Mouse (Mus musculus): ENCODE data around the gene Amotl1.

Amotl1 gene

DNA sequence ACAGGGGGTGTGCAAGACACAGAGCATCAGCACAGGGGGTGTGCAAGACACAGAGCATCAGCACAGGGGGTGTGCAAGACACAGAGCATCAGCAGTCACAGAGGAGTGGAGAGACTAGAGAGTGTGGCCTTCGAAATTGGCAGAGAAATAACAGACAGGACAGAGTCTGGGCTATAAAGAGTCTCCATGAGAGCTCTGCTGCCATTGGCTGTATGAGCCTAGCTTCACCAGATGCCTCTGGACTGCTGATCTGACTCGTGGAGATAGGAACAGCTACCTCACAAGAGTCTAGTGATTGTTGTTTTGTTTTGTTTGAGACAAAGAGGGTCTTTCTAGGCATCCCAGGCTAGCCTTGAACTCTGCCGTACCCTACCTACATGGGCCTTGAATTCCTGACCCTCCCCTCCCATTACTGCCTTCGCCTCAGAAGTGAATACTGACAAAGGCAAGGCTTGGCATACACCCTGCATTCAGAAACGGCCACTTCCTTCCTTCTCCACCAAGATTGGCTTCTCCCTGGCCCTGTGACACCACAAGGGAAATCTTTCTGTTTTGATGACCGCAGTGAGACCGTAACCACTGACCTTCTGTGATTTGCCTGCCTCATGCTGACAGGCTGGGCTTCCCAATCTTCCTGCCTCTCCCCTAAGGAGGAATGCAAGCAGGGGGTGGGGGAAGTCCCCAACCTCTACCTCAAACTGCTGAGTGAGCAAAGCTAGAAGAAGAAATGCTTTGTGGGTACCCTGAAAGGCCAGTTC is 3.4 kb downstream of the Amotl1 start:
- no peak for DNase-seq

DNA sequence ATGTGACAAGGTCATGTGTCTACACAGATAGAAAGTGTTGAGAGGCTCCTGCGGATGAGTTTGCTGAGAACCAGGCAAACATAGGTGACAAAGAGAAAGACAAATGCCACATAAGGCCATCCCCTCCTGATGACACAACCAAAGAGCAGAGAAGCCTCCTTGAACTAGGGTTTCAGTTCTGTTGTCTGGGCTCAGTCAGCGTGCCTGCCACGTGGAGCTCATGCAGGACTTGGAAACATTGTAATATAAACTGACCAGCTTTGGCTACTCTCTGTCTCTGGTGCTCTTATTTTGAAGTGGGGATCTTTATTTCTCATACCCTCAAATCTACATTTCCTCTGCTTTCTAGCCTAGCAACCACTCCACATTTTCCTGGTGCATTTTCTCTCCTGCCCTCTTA is 8.6 kb downstream of the Amotl1 start:
- DNase-seq, result no peak

DNA sequence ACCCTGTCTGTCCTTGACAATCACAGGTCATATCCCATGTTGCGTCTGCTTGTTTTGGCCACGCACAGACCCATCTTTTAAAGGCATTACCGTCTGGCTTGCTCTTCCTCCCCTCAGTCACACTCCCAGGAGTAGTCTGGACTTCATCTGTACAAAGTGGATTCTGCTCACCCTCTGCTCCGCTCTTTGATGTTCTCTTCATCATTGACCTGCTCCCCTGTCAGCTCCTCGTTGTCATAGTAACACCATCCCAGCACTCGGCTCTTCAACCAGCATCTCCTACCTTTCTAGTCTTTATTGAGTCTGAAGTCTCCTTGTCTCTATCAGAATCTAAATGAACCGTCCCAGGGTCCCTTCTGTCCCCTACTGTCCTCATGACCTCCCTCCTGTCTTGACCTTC is 9.3 kb downstream of the Amotl1 start:
- DNase-seq, result no peak

DNA sequence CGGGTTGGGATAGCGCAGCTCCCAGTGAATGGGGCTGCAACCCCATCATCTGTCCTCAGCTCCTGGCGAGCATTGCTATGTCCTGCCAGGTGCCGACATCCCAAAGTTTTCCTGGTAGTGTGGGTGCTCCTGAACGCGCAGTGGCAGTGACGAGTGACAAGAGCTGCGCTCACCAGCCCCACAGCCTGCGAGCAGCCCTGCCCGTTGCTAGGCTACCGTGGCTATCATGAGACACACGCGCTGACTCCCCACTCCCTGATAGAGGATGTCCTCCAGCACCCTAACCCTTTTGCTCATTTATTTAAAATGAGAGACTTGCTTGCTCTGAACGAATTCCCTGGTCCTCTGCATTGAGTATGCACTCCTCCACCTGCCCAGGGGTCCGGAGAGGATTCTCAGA is 10.7 kb downstream of the Amotl1 start:
- no peak for DNase-seq

DNA sequence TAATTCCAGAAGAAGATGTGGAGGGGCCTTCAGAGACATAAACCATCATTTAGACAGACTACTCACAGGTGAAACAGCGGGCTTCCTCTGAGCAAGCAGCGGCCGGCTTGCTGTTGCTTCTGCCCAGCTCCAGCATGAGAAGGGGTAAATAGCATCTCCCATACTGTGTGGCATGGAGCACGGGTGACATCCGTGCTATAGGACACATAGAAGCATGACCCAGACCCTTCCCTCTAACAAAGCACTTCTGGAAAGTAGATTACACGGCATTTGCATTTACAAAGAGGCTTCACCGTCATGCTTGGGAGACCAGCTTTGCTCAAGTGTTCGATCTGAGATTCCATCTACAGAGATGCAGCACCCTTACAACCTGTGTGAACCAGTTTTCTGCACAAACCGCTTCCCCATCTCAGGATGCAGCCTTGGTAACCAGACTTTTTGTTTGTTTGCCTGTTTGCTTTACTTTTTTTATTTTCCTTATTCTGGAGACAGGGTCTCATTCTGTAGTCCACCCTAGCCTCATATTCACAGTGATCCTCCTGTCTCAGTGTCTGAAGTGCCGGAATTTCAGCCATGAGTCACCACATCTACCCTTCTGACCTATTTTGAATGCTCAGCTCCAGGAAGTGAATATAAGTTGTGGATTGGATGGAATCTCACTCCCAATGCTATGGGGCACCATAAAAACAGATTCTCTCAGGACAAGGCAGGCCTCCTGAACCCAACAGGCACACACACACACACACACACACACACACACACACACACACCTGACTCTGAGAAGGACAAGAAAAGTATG is 12.3 kb downstream of the Amotl1 start:
- DNase-seq, result no peak

DNA sequence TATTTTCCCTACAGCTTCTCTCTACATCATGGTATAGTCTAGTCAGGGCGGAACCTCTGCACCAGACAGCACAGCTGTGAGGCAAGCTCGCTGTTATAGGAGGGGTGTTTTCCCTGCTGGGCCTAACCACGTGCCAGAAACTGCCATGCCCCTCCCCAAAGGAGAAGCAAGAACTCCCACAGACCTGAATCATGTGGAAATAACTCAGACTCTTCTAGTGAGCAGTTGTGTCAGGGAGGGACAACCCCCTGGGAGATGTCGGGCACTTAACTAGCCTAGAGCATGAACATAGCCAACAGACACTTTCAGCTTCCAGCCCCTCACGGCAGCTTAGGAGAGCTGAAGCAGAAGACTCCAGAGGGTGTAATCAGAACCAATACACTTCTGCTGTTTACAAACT is 13.1 kb downstream of the Amotl1 start:
- no peak for DNase-seq

DNA sequence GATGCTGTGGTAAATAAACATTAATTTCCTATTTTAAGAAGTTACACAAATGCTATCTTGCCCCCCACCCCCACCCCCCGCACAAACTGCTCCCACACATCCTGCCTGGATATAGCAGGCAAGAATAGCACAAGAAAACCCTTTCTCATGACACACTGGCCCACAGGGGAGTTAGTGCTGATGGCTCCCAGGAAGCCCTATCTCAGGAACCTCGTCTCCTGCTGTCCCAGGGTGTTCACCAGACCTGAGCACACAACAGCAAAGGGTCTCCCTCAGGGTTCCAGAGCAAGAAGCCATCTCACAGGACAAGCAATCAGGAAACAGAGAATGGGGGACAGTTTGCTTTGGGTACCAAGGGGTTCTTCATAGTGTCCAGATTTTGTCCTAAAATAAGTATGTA is 17.3 kb downstream of the Amotl1 start:
- DNase-seq, result no peak

DNA sequence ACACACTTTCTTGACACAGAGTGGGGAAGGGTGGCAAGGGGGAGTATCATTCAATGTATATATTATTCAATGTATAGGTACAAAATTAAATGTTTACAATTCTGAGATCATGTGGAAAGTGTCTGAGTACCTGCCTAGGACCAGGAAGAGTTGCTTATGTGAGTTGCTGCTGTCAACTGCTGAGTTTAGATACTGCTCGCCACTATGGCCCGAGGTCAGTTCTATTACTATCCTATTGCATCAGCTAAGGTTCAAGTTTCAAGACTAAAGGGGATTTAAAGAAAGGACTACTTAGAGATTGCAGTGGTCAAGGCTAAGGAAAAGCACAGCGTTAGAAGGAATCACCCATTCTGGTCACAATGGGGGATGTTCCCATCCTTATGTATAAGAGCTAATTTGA is 18.9 kb downstream of the Amotl1 start:
- DNase-seq, result no peak

DNA sequence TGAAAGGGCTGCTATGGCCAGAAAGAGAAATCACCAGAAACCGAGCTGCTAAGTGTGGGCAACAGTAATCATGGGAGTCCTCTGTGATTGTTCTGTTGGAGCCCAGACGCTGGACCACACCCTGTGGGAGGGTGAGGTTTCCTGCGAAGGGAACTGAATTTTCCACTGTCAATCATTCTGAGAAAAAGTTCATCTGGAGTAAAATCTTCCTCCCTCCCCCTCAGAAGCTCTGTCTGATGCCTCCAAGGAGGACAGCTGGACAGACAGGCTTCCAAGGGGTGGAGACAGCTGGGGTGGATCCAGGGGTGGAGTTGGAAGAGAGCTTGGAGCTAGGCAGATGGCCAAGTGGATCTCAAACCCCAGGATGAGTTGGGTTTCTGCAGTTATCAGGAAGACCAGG is 19.8 kb downstream of the Amotl1 start:
- no peak for DNase-seq

DNA sequence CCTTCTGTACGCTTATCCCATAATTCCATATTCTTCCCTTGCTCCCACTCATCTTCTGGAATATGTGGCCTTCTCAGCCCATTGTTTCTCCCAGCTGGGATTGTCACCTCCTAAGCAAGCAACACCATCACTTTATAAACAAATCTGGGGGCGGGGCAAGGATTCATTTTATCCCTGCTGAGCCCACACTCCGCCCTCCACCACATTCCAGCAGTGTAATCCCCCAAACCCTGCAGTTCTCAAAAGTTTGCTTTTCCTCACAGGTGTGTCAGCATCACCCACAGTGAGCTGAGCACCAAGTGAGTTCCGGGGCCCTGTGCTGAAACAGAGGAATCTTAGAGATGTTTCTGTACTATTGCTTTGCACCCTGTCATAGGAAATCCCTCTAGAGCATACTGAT is 20.9 kb downstream of the Amotl1 start:
- no peak for DNase-seq

DNA sequence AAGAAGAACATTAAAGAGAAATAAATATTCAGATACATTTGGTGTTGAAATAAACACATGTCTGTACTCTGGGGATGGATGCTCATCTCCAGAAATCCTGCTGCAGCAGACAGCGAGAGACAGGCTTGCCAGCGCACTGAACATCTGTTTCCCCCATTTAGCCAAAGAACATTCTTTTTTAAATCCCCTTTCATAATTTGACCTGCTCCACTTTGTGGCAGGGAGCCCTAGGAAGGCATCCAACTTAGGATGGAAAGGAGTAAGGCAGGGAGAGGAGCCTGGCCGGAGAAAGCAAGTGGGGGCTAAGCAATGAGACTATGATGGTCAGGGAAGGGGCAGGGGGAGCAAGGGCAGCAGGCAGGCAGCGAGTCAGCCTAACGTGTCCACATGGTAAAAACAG is 21.6 kb downstream of the Amotl1 start:
- DNase-seq, result no peak

DNA sequence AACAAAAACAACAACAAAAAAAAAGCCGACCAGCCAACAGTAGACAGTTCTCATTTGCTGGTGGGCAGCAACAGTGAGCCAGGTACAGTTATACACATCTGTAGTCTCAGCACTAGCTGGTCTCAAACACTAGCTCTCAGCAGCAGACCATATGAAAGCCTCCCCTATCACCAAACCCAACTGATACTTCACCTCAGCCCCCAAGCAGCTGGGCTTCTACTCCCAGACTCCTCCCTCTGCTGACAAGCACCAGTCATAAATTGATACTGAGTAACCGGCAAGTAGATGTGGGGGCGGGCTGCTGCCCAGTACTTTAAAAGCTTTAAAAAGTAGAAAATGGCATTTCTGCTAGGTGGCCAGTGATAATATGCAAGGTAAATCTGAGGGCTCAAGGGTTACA is 22.0 kb downstream of the Amotl1 start:
- no peak for DNase-seq

DNA sequence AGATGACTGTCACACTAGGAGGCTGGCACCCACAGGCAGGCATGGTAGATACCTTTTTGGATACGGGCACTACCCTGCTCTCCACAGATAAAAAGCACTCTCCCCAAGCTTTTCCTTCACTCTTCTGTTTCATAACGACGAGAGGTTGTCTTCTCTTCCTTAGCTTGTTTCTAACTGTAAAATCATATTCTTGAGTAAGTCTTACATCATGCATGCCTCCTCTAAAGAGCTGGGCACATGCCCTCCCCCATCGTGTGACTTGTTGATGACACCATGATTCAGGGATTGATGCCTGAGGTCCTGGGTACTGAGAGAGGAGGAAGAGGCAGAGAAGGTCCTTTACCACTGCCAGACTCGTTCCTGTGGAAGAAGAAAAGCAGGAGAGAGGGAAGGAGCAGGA is 24.7 kb downstream of the Amotl1 start:
- no peak for DNase-seq

DNA sequence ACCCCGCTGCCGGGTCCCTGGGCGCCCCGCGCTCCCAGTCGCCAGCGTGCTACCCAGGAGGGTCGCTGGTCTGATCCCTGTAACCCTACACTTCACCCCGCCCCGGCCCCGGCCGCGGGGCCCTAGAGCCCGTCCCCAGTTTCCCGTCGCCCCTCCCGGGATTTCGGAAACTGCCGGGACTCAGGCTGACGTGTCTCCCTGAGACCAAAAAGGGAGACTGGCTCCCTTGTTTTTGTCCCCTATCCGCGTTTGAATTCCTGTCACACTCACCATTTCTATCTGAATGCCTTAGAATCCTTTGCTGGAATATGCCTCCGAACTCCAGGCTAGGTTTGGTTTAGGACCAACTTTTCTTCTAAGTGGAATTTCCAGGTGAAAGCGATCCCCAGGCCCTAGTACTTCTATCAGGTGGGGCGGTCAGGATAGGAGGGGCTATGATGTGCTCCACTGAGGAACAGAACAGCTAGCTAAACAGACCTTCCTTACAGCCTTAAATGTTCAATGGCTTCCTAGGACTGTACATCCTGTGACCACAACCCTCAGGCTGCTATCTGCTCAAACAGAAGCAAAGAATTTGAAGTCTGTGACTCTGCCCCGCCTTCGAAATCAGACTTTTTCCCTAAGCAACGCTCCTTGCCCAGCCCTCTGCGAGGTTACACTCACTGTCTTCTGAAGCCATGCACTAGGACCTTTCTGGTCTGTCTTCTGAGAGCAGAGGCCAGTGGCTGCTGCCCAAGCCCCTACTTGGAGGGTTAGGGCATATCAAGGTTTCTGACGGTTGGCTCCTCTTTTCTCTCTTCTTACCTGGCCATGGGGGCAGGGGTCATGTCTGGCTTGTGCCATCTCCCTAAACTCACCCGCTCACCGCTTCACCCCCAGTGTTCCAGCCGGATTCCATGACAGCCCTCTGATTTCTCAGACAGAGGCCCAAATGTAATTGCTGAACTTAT is 29.6 kb downstream of the Amotl1 start:
- DNase-seq, result no peak

DNA sequence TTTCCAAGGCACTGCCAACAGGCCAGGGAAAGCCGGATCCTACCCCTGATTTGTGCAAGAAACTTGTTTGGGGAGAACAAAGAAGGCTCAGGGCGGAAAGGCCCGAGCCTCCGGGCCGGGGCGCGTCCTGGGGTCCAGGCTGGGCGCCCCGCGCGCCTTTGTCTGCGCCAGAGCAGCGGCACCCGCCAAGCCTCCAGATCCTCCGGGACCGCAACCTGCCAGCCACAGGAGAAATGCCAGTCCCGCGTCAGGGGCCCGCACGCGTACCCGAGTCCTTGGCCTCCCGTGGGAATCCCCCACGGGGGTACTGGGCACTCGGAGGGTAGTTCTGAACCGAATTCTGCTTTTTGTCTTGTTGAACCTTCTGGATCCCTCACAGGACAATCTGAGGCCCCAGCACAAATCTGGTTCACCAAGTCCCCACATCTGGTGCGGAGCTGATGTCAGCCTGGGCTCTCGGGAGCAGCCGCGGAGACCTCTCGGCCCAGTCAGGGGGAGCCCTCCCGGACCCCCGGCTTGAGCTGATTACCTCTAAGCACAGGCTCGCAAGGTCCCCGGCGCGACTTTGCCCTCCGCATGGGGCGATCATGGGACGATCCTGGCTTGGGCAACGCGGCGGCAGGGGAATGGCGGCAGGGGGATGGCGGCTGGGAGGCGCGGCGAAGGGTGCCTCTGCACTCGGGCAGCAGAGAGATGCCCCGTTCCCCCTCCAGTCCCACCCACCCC is 30.5 kb downstream of the Amotl1 start:
- no peak for DNase-seq

DNA sequence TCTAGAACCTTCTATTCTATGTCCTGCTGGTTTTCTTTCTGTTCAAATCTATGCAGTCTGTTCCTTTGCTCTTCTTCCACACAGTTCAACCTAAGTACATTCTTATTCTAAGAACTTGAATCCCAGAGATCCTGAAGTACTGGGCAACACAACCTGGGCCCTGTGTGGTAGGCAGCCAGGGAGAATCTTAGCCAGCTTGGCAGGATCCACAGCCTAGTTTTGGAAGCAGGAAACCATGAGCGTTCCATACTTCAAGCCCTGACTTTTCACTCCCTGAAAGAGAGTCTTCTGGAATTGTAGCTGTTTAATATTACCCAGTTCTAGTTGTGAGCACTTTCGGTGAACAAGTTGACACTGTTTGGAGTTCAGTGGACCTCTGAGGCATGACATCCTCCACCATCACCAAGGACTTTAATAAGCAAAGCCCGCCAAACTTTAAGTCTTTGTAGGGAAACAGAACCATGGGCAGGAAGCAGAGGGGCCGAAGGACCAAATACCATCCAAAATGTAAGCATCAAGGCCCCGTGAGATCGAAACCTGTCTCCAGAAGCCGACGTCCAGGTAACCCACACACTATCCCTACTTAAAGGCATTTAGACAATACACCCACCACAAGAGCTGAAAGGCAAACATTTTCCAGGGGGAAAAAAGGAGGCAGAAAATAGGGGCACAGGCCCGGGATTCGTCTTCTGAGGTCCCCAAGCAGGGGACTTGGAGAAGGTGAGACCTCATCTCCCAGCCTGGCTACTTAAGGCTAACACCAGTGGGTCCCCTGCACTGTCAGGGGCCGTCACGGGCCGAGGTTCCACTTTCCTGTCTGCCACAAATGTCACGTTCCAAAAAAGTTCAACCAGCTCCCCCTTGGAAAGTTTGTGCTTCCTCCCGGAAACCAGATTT is 31.3 kb downstream of the Amotl1 start:
- DNase-seq, result no peak

DNA sequence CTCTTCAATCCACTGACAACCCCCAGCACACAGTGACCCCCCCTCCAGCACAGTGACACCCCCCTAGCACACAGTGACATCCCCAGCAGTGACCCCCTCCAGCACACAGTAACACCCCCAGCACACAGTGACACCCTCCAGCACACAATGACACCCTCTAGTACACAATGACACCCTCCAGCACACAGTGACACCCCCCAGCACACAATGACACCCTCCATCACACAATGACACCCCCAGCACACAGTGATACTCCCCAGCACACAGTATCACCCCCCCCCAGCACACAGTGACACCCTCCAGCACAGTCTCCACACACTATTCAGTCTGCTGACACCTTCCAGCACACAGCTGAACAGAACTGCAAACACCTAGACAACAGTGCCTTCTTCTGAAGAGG is 32.3 kb downstream of the Amotl1 start:
- DNase-seq, result no peak

DNA sequence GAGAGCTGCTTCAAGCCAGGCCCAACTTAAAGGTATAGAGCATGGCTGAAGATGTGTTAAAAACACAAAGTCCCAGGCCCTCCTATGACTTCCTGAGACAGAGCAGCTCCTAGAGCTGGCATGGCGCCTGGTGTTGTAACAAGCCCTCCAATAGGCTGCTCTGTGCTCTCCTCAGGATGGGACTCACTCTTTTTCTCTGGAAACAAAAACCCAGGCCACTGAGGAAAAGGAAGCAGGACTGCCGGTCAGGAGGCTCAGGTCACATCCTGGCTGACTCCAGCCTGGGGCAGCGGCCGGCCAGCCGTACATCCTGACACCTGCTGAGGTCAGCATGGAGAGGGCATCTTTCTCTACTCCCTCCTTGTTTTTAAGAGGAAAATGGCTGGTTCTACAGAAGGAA is 36.3 kb downstream of the Amotl1 start:
- no peak for DNase-seq

DNA sequence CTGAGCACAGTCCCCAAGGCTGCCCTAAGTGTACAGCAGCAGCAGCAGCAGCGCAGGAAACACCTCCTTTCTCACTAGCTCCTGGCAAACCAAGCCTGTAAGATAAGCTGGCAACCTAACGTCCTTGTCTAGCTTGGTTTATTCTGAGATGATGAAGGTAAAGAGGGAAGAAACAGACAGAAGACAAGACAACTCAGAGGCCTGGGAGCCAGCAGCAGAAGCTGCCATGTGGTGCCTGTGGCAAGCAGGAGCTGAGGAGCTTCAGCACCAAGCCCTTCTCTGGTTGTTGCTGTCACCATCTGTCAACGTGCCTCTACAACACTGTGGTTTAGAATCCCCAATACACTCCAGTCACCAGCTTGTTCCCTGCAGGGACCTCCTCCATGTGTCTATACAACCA is 37.4 kb downstream of the Amotl1 start:
- DNase-seq, result no peak

DNA sequence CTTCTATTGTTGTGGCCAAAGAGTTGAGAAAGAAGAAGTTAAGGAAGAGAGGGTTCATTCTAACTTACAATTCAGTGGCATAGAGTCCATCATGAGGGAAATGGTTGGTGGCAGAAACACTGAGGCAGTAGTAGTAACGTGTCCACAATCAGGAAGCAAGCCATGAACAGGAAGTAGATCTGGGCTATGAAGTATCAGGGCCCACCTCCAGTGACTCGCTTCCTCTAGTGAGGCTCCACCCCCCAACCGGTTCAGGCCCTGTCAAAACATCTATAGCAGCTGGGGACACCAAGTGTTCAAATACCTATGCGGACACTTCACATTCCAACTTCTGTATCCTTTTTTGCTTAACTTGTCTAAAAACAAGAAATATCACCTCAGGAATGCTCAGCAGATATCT is 38.9 kb downstream of the Amotl1 start:
- DNase-seq, result no peak

DNA sequence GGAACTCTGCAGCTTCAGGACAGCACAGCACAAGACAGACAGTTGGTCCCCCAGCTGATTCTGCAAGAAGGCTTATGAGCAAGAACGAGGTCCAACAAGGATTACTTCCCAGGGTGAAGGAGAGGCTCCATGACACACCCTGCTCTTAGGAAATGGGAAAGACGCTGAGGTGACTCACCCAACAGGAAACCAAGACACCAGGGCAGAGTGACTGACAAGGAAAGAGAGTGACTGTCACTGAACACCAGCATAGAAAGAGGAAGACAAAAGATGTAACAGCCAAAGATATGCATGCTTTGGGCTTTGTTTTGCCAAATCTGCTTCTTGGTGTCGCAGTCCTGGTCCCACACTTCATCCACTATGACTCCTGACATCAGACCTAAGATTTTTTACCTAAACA is 40.5 kb downstream of the Amotl1 start:
- no peak for DNase-seq

DNA sequence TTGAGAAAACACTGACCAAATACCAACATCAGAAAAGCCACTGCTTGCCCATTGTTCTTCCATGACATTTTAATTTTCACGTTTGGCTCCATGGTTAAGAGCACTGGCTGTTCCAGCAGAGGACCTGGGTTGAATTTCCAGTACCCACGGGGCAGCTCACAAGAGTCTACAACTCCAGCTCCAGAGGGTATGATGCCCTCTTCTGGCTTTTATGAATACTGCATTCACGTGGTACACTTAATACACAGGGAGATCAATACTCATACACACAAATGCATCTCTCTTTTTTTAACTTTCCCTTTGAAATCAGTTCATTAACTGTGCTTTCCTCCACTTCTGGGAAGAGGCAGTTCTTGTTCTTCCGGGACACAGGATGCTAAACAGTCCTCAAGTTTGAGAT is 41.4 kb downstream of the Amotl1 start:
- no peak for DNase-seq
